Mouse (Mus musculus) small intestine, adult 2 months (tissue): ENCODE results near the gene Nuak1. TPM values are rescaled to one million over a fixed set of nuclear protein-coding genes. Genes with fewer than 3 reads are reported as not detected.

ENCODE experiments used
- H3K27ac ChIP-seq: fragments of 200-500 bp; 2 replicates; pipeline ENCODE4 v1.5.1; 2012; ENCODE audit warnings: low read depth, low read length, control low read depth, inconsistent platforms; ENCODE audit not compliant: insufficient read depth
- H3K27me3 ChIP-seq: fragments of 200-500 bp; 2 replicates; pipeline ENCODE4 v1.6.1; 2012; ENCODE audit warnings: mild to moderate bottlenecking, moderate library complexity, low read length, inconsistent platforms; ENCODE audit not compliant: control insufficient read depth, insufficient read depth
- H3K36me3 ChIP-seq: fragments of 200-500 bp; 2 replicates; pipeline ENCODE4 v1.6.1; 2012; ENCODE audit warnings: mild to moderate bottlenecking, low read length, control low read depth, inconsistent platforms; ENCODE audit not compliant: control insufficient read depth, insufficient read depth
- H3K4me1 ChIP-seq: fragments of 200-500 bp; 2 replicates; pipeline ENCODE4 v1.6.1; 2012; ENCODE audit warnings: low read length, inconsistent platforms, mixed read lengths; ENCODE audit not compliant: control insufficient read depth, insufficient read depth, insufficient read length
- H3K4me3 ChIP-seq: fragments of 200-500 bp; 2 replicates; pipeline ENCODE4 v1.5.1; 2012; ENCODE audit warnings: low read depth, mild to moderate bottlenecking, control low read depth, inconsistent platforms, low read length, moderate library complexity
- CTCF ChIP-seq: fragments of 200-500 bp; IDR thresholded peaks from 2 replicates; pipeline ENCODE4 v1.5.1; 2012; ENCODE audit warnings: low read depth, mild to moderate bottlenecking, control low read depth, inconsistent platforms, low read length, moderate library complexity, mixed read lengths; ENCODE audit not compliant: insufficient replicate concordance, insufficient read length; ENCODE audit errors: extremely low read depth
- POLR2A ChIP-seq: fragments of 200-500 bp; IDR thresholded peaks from 2 replicates; pipeline ENCODE4 v1.6.1; 2012; ENCODE audit warnings: low read depth, mild to moderate bottlenecking, control low read depth, inconsistent platforms, low read length, moderate library complexity
- WGBS: fragments of 180-500 bp; shearing (Covaris S2); methylation state at CpG from one replicate; pipeline ENCODE4 v1.1.7; 2018; 5-methylcytosine and 5-hydroxymethylcytosine counted together
- polyA plus RNA-seq: library from polyadenylated mRNA; depleted of rRNA; stranded (reverse); fragments of >200 nt; gene quantifications from 2 replicates; pipeline ENCODE4 v1.2.3, GENCODE M21; 2012

Gene Nuak1
- polyA plus RNA-seq, 1 experiment: 2.7 TPM

DNA sequence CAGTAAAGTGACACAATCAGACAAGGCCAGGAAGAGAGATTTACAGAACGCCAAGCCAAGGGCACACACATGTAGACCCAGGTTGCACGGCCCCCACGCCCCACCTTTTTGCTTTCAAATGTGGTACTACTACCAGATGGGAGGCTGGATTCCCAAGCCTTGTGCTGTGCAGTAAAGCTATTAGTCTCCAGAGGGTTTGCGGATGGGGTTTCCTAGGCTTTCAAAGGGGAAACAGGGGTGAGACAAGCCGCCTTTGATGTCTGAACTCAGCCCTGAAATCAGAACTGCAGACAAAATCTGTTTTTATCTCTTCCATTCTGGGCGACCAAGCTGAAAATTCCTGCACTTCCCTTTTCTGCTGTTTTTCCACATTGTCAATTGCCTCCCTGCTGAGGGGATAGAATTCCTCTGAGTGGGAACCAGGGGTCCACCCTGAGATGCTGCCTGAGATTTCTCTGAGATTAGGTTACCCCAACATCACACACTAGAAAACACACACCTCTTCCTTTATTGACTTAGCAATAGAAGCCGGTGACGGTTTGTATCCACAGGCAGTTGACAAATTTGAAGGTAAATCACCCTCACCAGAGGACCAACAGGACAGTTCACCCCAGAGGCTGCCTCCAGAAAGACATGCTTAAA lies 35.1 kb downstream of the Nuak1 start:
- no peaks in the 10 kb centered on the region; the same call in 1 of the 2 replicates for H3K4me1 ChIP-seq
- 75% methylated on average over 8 of the region's 8 CpGs for WGBS
- no peaks in the 10 kb centered on the region for H3K27me3 ChIP-seq
- H3K27ac ChIP-seq: no peak overlapping the region
- no peak for TF ChIP-seq POLR2A
- H3K36me3 ChIP-seq: no peaks in the 10 kb centered on the region
- no peak overlapping the region for H3K4me3 ChIP-seq

DNA sequence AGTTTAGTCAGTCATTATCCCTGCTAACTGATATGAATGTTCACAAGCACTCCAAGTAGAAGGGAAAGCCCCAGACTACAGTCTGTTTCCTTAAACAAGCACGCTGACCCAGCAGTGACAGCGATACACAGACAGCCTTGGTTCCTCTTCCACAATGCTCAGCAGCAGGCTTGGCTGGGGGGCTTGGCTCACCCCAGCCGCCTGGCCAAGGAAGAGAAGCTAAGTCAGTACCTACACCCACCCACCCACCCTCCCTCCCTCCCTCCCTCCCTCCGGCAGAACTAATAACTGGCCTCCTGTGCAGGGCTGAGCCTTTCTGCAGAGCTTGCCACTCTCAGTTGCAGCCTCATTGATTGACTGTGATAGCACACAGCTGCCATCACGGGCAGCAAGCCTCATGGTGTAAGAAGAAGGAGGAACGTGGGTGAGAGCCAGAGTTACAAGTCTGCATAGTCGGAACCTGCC lies 38.5 kb downstream of the Nuak1 start:
- WGBS: 20% methylated on average over 7 of the region's 7 CpGs
- Histone ChIP-seq H3K36me3 (no peaks in the 10 kb centered on the region), H3K27ac (no peak overlapping the region), H3K4me1 (no peaks in the 10 kb centered on the region; the same call in 1 of the 2 replicates), H3K4me3 (no peak overlapping the region), H3K27me3 (no peaks in the 10 kb centered on the region)
- no peak for TF ChIP-seq CTCF

DNA sequence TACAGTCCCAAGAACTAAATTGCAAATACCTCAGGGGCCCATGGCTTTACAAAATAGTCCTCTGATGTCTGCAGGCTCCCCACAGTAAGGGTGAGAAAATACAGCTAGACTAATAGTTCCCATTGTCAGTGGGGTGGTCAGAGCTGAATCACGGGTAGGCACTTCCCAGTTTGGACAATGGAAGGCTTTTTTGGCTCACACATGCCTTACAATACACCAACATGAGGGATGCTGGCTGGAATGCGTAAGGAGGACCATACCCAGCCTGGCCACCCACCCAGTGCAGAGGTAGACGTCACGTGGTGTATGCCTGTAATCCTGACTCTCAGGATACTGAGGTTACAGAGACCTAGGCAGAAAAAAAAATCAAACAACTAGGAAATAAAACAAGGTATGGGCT lies 39.2 kb downstream of the Nuak1 start:
- Histone ChIP-seq H3K36me3 (no peaks in the 10 kb centered on the region), H3K4me3 (no peak overlapping the region), H3K4me1 (no peaks in the 10 kb centered on the region; the same call in 1 of the 2 replicates), H3K27ac (no peak overlapping the region), H3K27me3 (no peaks in the 10 kb centered on the region)
- WGBS: 83% methylated on average over 4 of the region's 4 CpGs
- TF ChIP-seq CTCF (no peak), POLR2A (no peak)

DNA sequence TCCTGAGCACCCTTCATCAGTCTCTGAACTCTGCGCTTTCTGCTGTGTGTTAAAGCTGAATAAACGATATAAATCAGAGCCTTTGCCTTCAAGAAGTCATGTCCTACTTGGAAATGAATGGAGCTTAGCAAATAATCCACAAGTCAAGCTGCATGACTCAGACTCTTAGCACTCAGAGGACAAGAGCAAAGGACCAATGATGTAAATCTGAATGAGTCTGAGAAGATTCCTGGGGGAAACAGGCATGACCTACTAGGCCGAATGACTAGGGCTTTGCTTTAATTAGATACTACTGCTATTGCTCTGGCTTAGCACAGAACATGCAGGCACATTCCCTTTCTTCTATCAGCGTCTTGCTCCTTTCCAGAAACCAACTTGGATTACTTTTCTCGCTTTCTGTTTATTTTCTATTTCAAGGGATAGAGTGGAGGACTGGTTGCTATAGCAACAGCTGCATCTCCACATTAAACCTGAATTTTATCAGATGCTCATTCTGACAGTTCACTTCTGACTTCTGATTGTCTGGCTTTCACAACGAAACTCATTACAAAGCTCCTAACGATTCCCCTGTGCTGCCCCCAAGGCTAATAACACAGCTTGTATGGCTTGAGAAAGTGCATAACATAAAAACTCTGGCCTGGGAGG lies 40.2 kb downstream of the Nuak1 start:
- no peak overlapping the region for H3K4me3 ChIP-seq
- WGBS: 68% methylated on average over 7 of the region's 7 CpGs
- H3K4me1 ChIP-seq: no peaks in the 10 kb centered on the region; the same call in 1 of the 2 replicates
- H3K27ac ChIP-seq: no peak overlapping the region
- no peak for TF ChIP-seq POLR2A
- no peak for TF ChIP-seq CTCF
- no peaks in the 10 kb centered on the region for H3K27me3 ChIP-seq
- no peaks in the 10 kb centered on the region for H3K36me3 ChIP-seq

DNA sequence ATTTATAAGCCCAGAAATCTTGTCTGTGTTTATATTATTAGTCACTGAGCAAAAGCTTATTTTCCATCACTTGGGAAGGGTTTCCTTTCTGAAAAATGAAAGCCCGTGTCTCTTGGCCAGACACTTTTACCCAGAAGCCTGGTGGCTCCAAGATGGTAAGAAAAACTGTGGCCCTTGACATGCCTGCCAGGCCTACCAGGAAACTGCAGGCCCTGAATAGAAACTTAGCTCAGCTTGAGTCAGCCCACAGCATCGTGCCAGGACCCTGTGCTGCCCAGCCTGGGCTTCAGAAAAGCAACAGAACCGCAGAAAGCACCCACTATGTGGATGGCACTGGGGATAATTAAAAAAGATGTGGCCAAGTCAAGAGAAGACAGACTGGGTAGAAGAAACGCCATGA lies 43.1 kb downstream of the Nuak1 start:
- Histone ChIP-seq H3K4me1 (no peaks in the 10 kb centered on the region; the same call in 1 of the 2 replicates), H3K27me3 (no peaks in the 10 kb centered on the region), H3K27ac (no peak overlapping the region), H3K4me3 (no peak overlapping the region), H3K36me3 (no peaks in the 10 kb centered on the region)
- 77% methylated on average over 4 of the region's 4 CpGs for WGBS
- TF ChIP-seq POLR2A (no peak), CTCF (no peak)

DNA sequence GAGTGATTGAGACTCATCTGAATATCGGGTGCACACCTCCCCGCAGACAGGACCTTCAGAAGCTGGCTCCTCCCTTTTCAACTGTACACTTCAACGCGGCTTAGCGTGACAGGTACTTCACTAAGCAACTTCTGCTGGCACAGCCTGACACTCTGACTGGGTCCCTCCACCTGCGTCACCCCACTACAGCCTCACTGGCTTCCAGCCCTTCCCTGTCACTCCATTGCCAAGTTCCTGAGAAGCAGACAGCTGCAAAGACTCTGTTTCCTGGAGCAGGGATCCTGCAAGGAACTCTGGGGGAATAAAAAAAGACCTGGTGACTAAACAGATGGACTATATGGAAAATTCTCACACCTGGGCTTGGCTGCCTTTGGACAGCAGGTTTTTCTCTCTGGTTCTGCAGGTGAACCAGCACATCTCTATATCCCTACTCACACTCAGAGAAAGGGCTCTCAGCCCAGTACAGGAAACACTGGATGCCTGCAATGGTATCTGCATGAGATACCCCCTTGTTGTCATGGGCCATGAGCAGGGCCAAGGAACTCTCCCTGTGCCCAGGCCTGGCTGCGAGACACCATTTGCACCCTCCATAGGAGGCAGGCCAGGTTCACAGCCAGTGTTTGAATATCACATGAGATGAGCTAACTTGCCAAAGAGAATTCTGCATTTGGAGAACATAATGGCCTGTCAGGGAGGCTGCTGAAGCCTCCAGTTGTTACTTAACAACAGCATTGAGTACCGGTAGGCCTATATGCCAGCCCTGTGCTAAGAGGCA lies 44.3 kb downstream of the Nuak1 start:
- H3K4me3 ChIP-seq: no peak overlapping the region
- no peak overlapping the region for H3K27ac ChIP-seq
- no peaks in the 10 kb centered on the region for H3K36me3 ChIP-seq
- no peaks in the 10 kb centered on the region for H3K27me3 ChIP-seq
- WGBS: 59% methylated on average over 8 of the region's 8 CpGs
- TF ChIP-seq CTCF: no peak
- no peak for TF ChIP-seq POLR2A
- no peaks in the 10 kb centered on the region; the same call in 1 of the 2 replicates for H3K4me1 ChIP-seq

DNA sequence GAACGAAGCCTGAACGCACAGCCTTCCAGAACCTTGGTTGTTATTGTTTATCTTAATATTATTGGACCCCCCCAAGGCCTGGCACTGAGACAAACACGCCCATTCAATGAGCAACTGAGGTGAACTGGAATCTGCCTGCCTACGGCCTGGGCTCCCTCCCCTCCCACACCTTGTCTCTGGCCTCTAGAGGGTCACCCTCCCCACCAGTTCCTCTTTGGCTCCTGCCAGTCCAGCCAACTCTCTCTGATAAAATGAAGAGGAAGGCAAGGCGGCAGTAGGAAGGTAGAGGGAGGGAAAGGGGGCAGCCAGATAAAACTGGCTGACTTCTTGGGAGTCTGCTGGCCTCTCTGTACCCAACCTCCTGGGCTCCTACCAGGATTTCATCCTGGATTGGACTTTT lies 45.1 kb downstream of the Nuak1 start:
- Histone ChIP-seq H3K27ac (no peak overlapping the region), H3K36me3 (no peaks in the 10 kb centered on the region), H3K4me1 (no peaks in the 10 kb centered on the region; the same call in 1 of the 2 replicates), H3K27me3 (no peaks in the 10 kb centered on the region), H3K4me3 (no peak overlapping the region)
- 57% methylated on average over 5 of the region's 5 CpGs for WGBS
- no peak for TF ChIP-seq CTCF
- TF ChIP-seq POLR2A: no peak
